Mouse (Mus musculus) limb, embryonic 14.5 days (tissue): Measurements from ENCODE around the gene Gna14. TPM values are rescaled to one million over a fixed set of nuclear protein-coding genes. Genes with fewer than 3 reads are reported as not detected.

Experiments used
- ATAC-seq: fragments of 200-750 bp; cut with Nextera tagmentation; 2 replicates; pipeline ENCODE4 v1.8.0; 2017; ENCODE audit warnings: low read depth, moderate number of reproducible peaks, moderate TSS enrichment; ENCODE audit not compliant: low FRiP score
- DNase-seq: peaks from one replicate; pipeline ENCODE4 v3.0.0-alpha.2; 2015; ENCODE audit warnings: low spot score
- H3K27ac ChIP-seq: fragments of 300-500 bp; sonication (generic); replicated peaks from 2 replicates; pipeline ENCODE4 v1.5.1; 2014; ENCODE audit warnings: low read depth, mild to moderate bottlenecking, low read length, moderate library complexity, mixed read lengths
- H3K27me3 ChIP-seq: fragments of 300-500 bp; sonication (generic); 2 replicates; pipeline ENCODE4 v1.6.1; 2014; ENCODE audit warnings: low read length, mixed read lengths; ENCODE audit not compliant: control insufficient read depth, insufficient read depth
- H3K36me3 ChIP-seq: fragments of 300-500 bp; sonication (generic); 2 replicates; pipeline ENCODE4 v1.6.1; 2014; ENCODE audit warnings: mild to moderate bottlenecking, low read length, moderate library complexity, mixed read lengths; ENCODE audit not compliant: control insufficient read depth, insufficient read depth
- H3K4me1 ChIP-seq: fragments of 300-500 bp; sonication (generic); 2 replicates; pipeline ENCODE4 v1.6.1; 2014; ENCODE audit warnings: antibody characterized with exemption, low read length, mixed read lengths; ENCODE audit not compliant: control insufficient read depth, insufficient read depth
- H3K4me2 ChIP-seq: fragments of 300-500 bp; sonication (generic); replicated peaks from 2 replicates; pipeline ENCODE4 v1.6.1; 2014; ENCODE audit warnings: low read depth, mild to moderate bottlenecking, low read length, moderate library complexity; ENCODE audit not compliant: severe bottlenecking
- H3K4me3 ChIP-seq: fragments of 300-500 bp; sonication (generic); replicated peaks from 2 replicates; pipeline ENCODE4 v1.5.1; 2014; ENCODE audit warnings: low read length
- H3K9ac ChIP-seq: fragments of 300-500 bp; sonication (generic); 2 replicates; pipeline ENCODE4 v1.6.1; 2014; ENCODE audit warnings: mild to moderate bottlenecking, low read depth, low read length, moderate library complexity; ENCODE audit not compliant: severe bottlenecking
- H3K9me3 ChIP-seq: fragments of 300-500 bp; sonication (generic); 2 replicates; pipeline ENCODE4 v1.6.1; 2016; ENCODE audit warnings: low read length; ENCODE audit not compliant: control insufficient read depth
- POLR2A ChIP-seq: fragments of 200-500 bp; IDR thresholded peaks from 2 replicates; pipeline ENCODE4 v1.8.0; 2012; ENCODE audit warnings: inconsistent platforms, mild to moderate bottlenecking, moderate library complexity, borderline replicate concordance; ENCODE audit not compliant: insufficient read depth, insufficient read length; ENCODE audit errors: extremely low read depth
- WGBS: fragments of 180-500 bp; shearing (Covaris S2); extraction: QIAGEN DNeasy Blood & Tissue Kit; methylation state at CpG from one replicate; pipeline ENCODE4 v1.1.7; 2014; 5-methylcytosine and 5-hydroxymethylcytosine counted together
- polyA plus RNA-seq, 2 experiments: library from polyadenylated mRNA; depleted of rRNA in 1 of 2; stranded (reverse) in 1 of 2; unstranded in 1 of 2; fragments of >200 nt; fragmentation: Nextera tagmentation in 1 of 2; extraction: Ambion mirVana in 1 of 2; gene quantifications; 2 replicates each; pipeline versions ENCODE4 v1.2.1 to v1.2.3; 2012 to 2014

Gene Gna14
- polyA plus RNA-seq, 2 experiments, result 4.0 to 4.3 TPM

DNA sequence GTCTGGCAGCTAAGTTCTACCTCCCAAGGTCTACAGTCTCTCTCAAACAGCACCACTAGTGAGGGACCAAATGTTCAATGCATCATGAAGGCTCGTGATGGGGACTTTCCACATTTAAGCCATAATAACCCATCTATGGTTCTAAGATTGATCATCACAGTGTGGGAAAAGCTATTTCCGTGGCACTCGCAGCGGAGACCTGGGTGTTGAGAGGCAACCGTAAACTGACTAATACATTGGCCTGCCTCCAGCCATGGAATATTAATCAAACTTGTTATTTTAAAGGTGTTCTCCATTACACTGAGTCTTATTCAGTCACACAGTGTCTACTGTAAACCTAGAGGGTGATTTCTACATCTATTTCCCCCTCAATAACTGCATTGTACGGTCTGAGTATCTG is 127.1 kb downstream of the Gna14 start:
- H3K9ac ChIP-seq, result no peak overlapping the region
- H3K4me3 ChIP-seq, result no peak overlapping the region
- H3K36me3 ChIP-seq, result no peaks in the 10 kb centered on the region
- H3K9me3 ChIP-seq, result no peaks in the 10 kb centered on the region
- no peaks in the 10 kb centered on the region for H3K27me3 ChIP-seq
- 68% methylated on average over 6 of the region's 6 CpGs for WGBS
- no peak for TF ChIP-seq POLR2A
- H3K4me2 ChIP-seq, result no peak overlapping the region
- H3K4me1 ChIP-seq, result peaks cover 5% of the 10 kb centered on the region; the same call in 1 of the 2 replicates
- no peak for DNase-seq
- ATAC-seq, result no peak
- no peak overlapping the region for H3K27ac ChIP-seq

DNA sequence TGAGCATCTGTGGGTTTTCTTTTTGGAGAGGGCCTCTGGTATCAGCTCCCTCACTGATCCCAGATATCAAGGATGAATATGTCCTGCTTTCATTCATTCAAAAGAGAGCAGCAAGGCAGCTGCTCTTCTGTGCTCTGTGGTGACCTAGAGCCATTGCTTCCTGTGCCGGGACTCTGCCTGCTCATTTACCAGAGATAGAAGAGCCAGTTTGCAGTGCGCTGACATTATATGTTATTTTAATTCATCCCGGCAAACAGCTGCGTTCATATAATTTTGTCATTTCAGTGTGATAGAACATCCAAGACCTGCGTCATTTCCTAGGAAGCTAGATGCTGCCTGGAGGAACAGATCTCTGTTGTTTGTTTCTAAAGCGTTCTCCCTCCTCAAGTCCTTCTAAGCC is 141.2 kb downstream of the Gna14 start:
- Histone ChIP-seq H3K4me3 (no peak overlapping the region), H3K4me1 (no peaks in the 10 kb centered on the region), H3K4me2 (no peak overlapping the region), H3K27me3 (no peaks in the 10 kb centered on the region), H3K9ac (no peak overlapping the region), H3K9me3 (no peaks in the 10 kb centered on the region; the same call in 1 of the 2 replicates), H3K27ac (no peak overlapping the region), H3K36me3 (no peaks in the 10 kb centered on the region)
- no peak for TF ChIP-seq POLR2A
- DNase-seq (no peak), ATAC-seq (no peak)
- WGBS, result 90% methylated on average over 6 of the region's 6 CpGs

DNA sequence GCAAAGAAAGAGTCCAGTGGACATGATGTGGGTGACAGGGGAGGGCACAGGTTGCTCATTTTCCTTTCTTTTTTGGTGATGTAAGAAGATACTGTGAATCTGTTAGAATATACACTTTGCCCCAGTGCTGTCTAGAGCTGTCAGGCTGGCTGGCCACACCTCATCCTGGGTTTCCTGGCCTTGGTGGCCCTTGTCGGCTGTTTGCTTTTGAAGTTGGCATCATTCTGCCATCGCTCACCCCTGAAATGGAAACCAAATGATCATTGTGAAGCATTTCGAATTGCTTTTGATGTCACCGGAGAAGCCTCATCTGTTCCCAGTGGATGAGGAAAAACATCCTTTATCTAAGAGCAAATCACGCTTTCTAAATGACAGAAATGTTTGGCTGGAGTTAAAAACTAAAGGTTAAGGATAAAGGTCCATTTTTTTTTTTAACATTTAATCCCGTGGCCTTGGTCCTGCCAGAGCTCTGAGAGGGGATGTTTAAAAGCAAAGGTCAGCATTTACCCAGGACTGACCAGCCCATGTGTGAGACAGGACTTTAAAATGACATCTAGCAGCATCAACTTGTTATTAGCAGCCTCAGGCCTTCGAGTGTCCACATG is 144.2 kb downstream of the Gna14 start:
- 46% methylated on average over 7 of the region's 7 CpGs for WGBS
- Histone ChIP-seq H3K9me3 (no peaks in the 10 kb centered on the region; the same call in 1 of the 2 replicates), H3K4me1 (no peaks in the 10 kb centered on the region; the same call in 1 of the 2 replicates), H3K27me3 (no peaks in the 10 kb centered on the region), H3K36me3 (no peaks in the 10 kb centered on the region), H3K27ac (no peak overlapping the region), H3K9ac (no peak overlapping the region), H3K4me2 (no peak overlapping the region), H3K4me3 (no peak overlapping the region)
- TF ChIP-seq POLR2A, result no peak
- ATAC-seq, result no peak
- no peak for DNase-seq

DNA sequence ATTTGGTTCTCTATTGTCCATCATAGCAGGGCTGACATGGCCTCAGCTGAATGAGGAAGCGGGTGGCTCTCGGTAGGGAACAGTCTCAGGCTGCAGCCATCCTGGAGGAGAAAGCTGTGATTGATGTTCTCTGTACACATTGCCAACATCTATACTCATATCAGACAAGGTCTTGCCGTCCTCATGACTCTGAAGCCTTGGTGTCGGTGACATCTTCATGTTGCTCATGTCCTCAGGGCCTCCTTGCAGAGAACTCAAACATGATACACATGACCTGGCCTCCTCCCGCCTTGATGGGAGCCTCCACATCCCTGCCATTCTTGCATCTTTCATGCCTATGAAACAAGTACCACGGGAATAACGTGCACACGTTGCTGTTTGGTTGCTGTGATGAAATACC is 144.9 kb downstream of the Gna14 start:
- no peaks in the 10 kb centered on the region for H3K27me3 ChIP-seq
- H3K4me1 ChIP-seq, result no peaks in the 10 kb centered on the region; the same call in 1 of the 2 replicates
- ATAC-seq (no peak), DNase-seq (no peak)
- H3K27ac ChIP-seq, result no peak overlapping the region
- no peaks in the 10 kb centered on the region; the same call in 1 of the 2 replicates for H3K9me3 ChIP-seq
- H3K4me3 ChIP-seq, result no peak overlapping the region
- TF ChIP-seq POLR2A, result no peak
- H3K9ac ChIP-seq, result no peak overlapping the region
- H3K36me3 ChIP-seq, result no peaks in the 10 kb centered on the region
- 85% methylated on average over 8 of the region's 8 CpGs for WGBS
- no peak overlapping the region for H3K4me2 ChIP-seq

DNA sequence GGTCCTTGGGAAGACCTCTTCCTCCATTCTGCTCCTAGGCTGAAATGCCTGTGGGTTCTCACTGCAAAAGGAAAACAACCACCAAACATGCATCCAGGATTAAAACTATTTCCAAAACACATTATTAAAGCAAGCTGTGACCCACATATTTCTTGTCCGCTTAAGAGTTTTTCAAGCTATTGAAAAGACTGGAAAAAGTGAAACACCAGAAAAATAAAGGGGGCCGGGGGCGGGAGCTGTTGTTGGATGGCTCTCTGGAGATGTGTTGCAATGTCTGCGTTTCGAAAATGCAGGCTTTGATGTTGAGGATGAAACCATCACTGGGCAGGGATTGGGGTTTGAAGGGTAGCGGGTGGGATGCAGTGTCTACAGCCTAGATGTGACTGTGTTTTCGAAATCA is 149.0 kb downstream of the Gna14 start:
- Histone ChIP-seq H3K4me3 (no peak overlapping the region), H3K27me3 (no peaks in the 10 kb centered on the region), H3K27ac (no peak overlapping the region), H3K36me3 (no peaks in the 10 kb centered on the region), H3K4me2 (no peak overlapping the region), H3K9ac (no peak overlapping the region), H3K9me3 (no peaks in the 10 kb centered on the region; the same call in 1 of the 2 replicates), H3K4me1 (no peaks in the 10 kb centered on the region; the same call in 1 of the 2 replicates)
- no peak for DNase-seq
- no peak for TF ChIP-seq POLR2A
- ATAC-seq, result no peak
- 78% methylated on average over 7 of the region's 7 CpGs for WGBS
